Mouse (Mus musculus) heart, adult 18-20 months (tissue): ENCODE measurements around the gene Ptprj. TPM values are rescaled to one million over a fixed set of nuclear protein-coding genes. Genes with fewer than 3 reads are reported as not detected.

Experiments used
- DNase-seq, 2 experiments: peaks; one replicate each; pipeline ENCODE4 v3.0.0; 2021 to 2022; ENCODE audit warnings: mixed read lengths in 1 of 2
- total RNA-seq, 2 experiments: library from RNA; stranded (reverse); gene quantifications; 2 replicates each; pipeline ENCODE4 v1.2.3; 2021

The Ptprj gene
- total RNA-seq, 2 experiments from 2014 or later: 6.5 to 8.8 TPM

GRCm38 (mm10) chr2:90577451-90578279 is 2.8 kb downstream of the Ptprj start:
- peak in 1 of 2 experiments; percentile 35 for DNase-seq

- no peak for DNase-seq
These were observed 3.5 kb downstream of the Ptprj start for GRCm38 (mm10) chr2:90576936-90577335.

GRCm38 (mm10) chr2:90576411-90576810 is 4.0 kb downstream of the Ptprj start:
- DNase-seq: no peak

- DNase-seq: no peak
These were observed 4.7 kb downstream of the Ptprj start for GRCm38 (mm10) chr2:90575713-90576112.

GRCm38 (mm10) chr2:90575116-90575515 is 5.3 kb downstream of the Ptprj start:
- DNase-seq: no peak

- no peak for DNase-seq
These were observed 5.9 kb downstream of the Ptprj start for GRCm38 (mm10) chr2:90574536-90574935.

GRCm38 (mm10) chr2:90573640-90574526 is 6.6 kb downstream of the Ptprj start:
- peak; percentile 42 to 77 for DNase-seq

- DNase-seq: peak in 1 of 2 experiments; percentile 2
These were observed 8.3 kb downstream of the Ptprj start for GRCm38 (mm10) chr2:90572126-90572525.

GRCm38 (mm10) chr2:90571399-90571798 is 9.0 kb downstream of the Ptprj start:
- peak in 1 of 2 experiments; percentile 1 for DNase-seq

GRCm38 (mm10) chr2:90570871-90571270 is 9.6 kb downstream of the Ptprj start:
- DNase-seq: peak in 1 of 2 experiments; percentile 2

GRCm38 (mm10) chr2:90570216-90570615 is 10.2 kb downstream of the Ptprj start:
- peak in 1 of 2 experiments; percentile 7 for DNase-seq

GRCm38 (mm10) chr2:90568961-90569481 is 11.4 kb downstream of the Ptprj start:
- no peak for DNase-seq

GRCm38 (mm10) chr2:90568091-90568490 is 12.4 kb downstream of the Ptprj start:
- DNase-seq: no peak

GRCm38 (mm10) chr2:90566773-90567528 is 13.5 kb downstream of the Ptprj start:
- peak in 1 of 2 experiments; percentile 57 for DNase-seq

- peak; percentile 34 to 45 for DNase-seq
These were observed 14.4 kb downstream of the Ptprj start for GRCm38 (mm10) chr2:90566046-90566445.

- no peak for DNase-seq
These were observed 15.1 kb downstream of the Ptprj start for GRCm38 (mm10) chr2:90565192-90565929.

- DNase-seq: no peak
These were observed 15.9 kb downstream of the Ptprj start for GRCm38 (mm10) chr2:90564552-90564951.

- DNase-seq: no peak
These were observed 17.3 kb downstream of the Ptprj start for GRCm38 (mm10) chr2:90563171-90563570.

- DNase-seq: no peak
These were observed 18.2 kb downstream of the Ptprj start for GRCm38 (mm10) chr2:90562126-90562670.

GRCm38 (mm10) chr2:90560197-90560843 is 20.1 kb downstream of the Ptprj start:
- no peak for DNase-seq
